In the genomic region with DNA sequence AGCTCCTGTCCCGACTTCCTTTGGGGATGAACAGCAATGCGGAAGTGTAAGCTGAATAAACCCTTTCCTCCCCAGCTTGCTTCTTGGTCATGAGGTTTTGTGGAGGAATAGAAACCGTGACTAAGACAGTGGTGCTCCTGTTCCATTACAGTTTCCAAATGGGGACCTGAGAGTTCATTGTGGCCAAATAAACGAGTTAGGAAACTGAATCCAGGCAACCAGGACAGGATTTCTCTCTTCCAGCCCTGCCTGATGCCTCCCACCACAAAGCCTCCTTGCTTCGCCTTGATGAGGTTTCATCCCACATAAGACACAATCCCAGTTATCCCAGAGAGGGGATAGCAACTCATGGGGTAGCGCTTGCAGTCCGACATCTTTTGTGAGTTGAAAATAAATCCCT, we compare ENCODE assay signal across 11 mouse cellular contexts.
DNase-seq lines count a peak whose midpoint lies in the region; ATAC-seq and TF ChIP-seq lines count a peak whose summit lies in the region.
"Had no signal": no experiment of that assay in that cellular context is flagged by ENCODE, and none has a peak within 500 bp of the region (broad histone marks: within the 10 kb centered on the region; RNA-seq: fewer than 3 reads in every experiment).

No protein-coding gene starts in this region.

- H3K4me3 ChIP-seq in kidney, postnatal 0 days (replicated peaks; ENCODE audit: low read depth, low read length), result no peak overlapping the region
- no peak overlapping the region for H3K4me3 ChIP-seq in embryonic facial prominence, embryonic 14.5 days (ENCODE audit: low read depth, low read length)
- H3K4me3 ChIP-seq in neural tube, embryonic 11.5 days (ENCODE audit: low read depth, low read length), result no peak overlapping the region
- H3K4me3 ChIP-seq: forebrain, embryonic 13.5 days; liver, embryonic 15.5 days had no signal

- peak; percentile 6; the same call in 1 of the 2 replicates for ATAC-seq in frontal cortex, adult (ENCODE audit: low TSS enrichment)
- no peak for ATAC-seq in kidney, postnatal 0 days (replicated peaks; ENCODE audit: low FRiP score, low read depth)
- no peak for ATAC-seq in embryonic facial prominence, embryonic 14.5 days (ENCODE audit: low read depth)
- no peak for ATAC-seq in neural tube, embryonic 11.5 days (ENCODE audit: insufficient read depth, low FRiP score, low TSS enrichment)
- ATAC-seq: forebrain, embryonic 13.5 days had no signal

- H3K9ac ChIP-seq in kidney, postnatal 0 days (ENCODE audit: low read depth, low read length), result no peak overlapping the region
- no peak overlapping the region for H3K9ac ChIP-seq in embryonic facial prominence, embryonic 14.5 days (ENCODE audit: low read depth, low read length)
- no peak overlapping the region for H3K9ac ChIP-seq in neural tube, embryonic 11.5 days (ENCODE audit: low read length)
- H3K9ac ChIP-seq: forebrain, embryonic 13.5 days; liver, embryonic 15.5 days had no signal

- WGBS in kidney, postnatal 0 days, result 59% methylated on average over 7 of the region's 7 CpGs
- WGBS in embryonic facial prominence, embryonic 14.5 days, result 45% methylated on average over 7 of the region's 7 CpGs
- WGBS in neural tube, embryonic 11.5 days, result 80% methylated on average over 7 of the region's 7 CpGs

- no peak for TF ChIP-seq CTCF in kidney, postnatal 0 days (IDR thresholded peaks at IDR 0.05; ENCODE audit: low read depth)

- H3K4me1 ChIP-seq in kidney, postnatal 0 days (replicated peaks; ENCODE audit: insufficient read depth, low read length), result no peaks in the 10 kb centered on the region
- peaks cover 13% of the 10 kb centered on the region for H3K4me1 ChIP-seq in embryonic facial prominence, embryonic 14.5 days (ENCODE audit: control insufficient read depth, insufficient read depth, low read length)
- no peaks in the 10 kb centered on the region for H3K4me1 ChIP-seq in neural tube, embryonic 11.5 days (ENCODE audit: control insufficient read depth, insufficient read depth, low read length)
- H3K4me1 ChIP-seq: forebrain, embryonic 13.5 days; liver, embryonic 15.5 days had no signal

- H3K4me2 ChIP-seq in kidney, postnatal 0 days (ENCODE audit: low read length), result no peak overlapping the region
- 0 out of 2 replicates have a peak overlapping the region, but pooled peaks have one; percentile 4 for H3K4me2 ChIP-seq in embryonic facial prominence, embryonic 14.5 days (ENCODE audit: low read depth, low read length)
- H3K4me2 ChIP-seq in neural tube, embryonic 11.5 days (ENCODE audit: low read depth), result no peak overlapping the region
- H3K4me2 ChIP-seq: forebrain, embryonic 13.5 days; liver, embryonic 15.5 days had no signal

- peak overlapping the region; percentile 3; the same call in 1 of the 2 replicates for H3K27ac ChIP-seq in kidney, postnatal 0 days
- H3K27ac ChIP-seq in embryonic facial prominence, embryonic 14.5 days (replicated peaks; ENCODE audit: low read depth, low read length), result peak overlapping the region; percentile 94
- peak overlapping the region; percentile 44; the same call in 1 of the 2 replicates for H3K27ac ChIP-seq in neural tube, embryonic 11.5 days (ENCODE audit: low read depth, low read length)
- H3K27ac ChIP-seq: forebrain, embryonic 13.5 days; liver, embryonic 15.5 days had no signal

- no peaks in the 10 kb centered on the region for H3K27me3 ChIP-seq in kidney, postnatal 0 days (ENCODE audit: insufficient read depth, low read length)
- no peaks in the 10 kb centered on the region for H3K27me3 ChIP-seq in embryonic facial prominence, embryonic 14.5 days (replicated peaks; ENCODE audit: control insufficient read depth, insufficient read depth, low read length)
- no peaks in the 10 kb centered on the region for H3K27me3 ChIP-seq in neural tube, embryonic 11.5 days (ENCODE audit: control insufficient read depth, insufficient read depth, low read length)
- H3K27me3 ChIP-seq: forebrain, embryonic 13.5 days; liver, embryonic 15.5 days had no signal

- no peak for DNase-seq in frontal cortex, postnatal 10 days (ENCODE audit: low spot score in 2 of 2)
- no peak for DNase-seq in kidney, postnatal 0 days (ENCODE audit: low spot score)
- no peak for DNase-seq in kidney, postnatal 10 days
- DNase-seq in embryonic facial prominence, embryonic 14.5 days (ENCODE audit: low spot score), result peak; percentile 44
- no peak for DNase-seq in neural tube, embryonic 11.5 days (ENCODE audit: low spot score)
- no peak for DNase-seq in adipocyte (ENCODE audit: low spot score)
- DNase-seq in urinary bladder, postnatal 25 days (ENCODE audit: low spot score), result no peak
- DNase-seq: adrenal gland, postnatal 14 days had no signal

- no peaks in the 10 kb centered on the region for H3K36me3 ChIP-seq in kidney, postnatal 0 days (ENCODE audit: insufficient read depth, low read length)
- H3K36me3 ChIP-seq in embryonic facial prominence, embryonic 14.5 days (ENCODE audit: control insufficient read depth, insufficient read depth, low read length), result no peaks in the 10 kb centered on the region
- H3K36me3 ChIP-seq in neural tube, embryonic 11.5 days (ENCODE audit: control insufficient read depth, insufficient read depth, low read length), result no peaks in the 10 kb centered on the region
- H3K36me3 ChIP-seq: liver, embryonic 15.5 days had no signal

- no peaks in the 10 kb centered on the region for H3K9me3 ChIP-seq in kidney, postnatal 0 days (replicated peaks; ENCODE audit: low read length)
- H3K9me3 ChIP-seq in embryonic facial prominence, embryonic 14.5 days (ENCODE audit: control insufficient read depth, low read length), result no peaks in the 10 kb centered on the region
- no peaks in the 10 kb centered on the region for H3K9me3 ChIP-seq in neural tube, embryonic 11.5 days (ENCODE audit: control insufficient read depth, low read length)
- H3K9me3 ChIP-seq: forebrain, embryonic 13.5 days; liver, embryonic 15.5 days had no signal

Comparison
In these comparisons a context has a peak if more than half of its experiments do, and no peak if none do; other contexts are left out.
1. H3K27ac ChIP-seq: peak in every context shown above with its lines; median percentile 94 in embryonic facial prominence, embryonic 14.5 days; 44 in neural tube, embryonic 11.5 days; 3 in kidney, postnatal 0 days.